Mouse (Mus musculus): Measurements from ENCODE around the gene Pde11a. TPM values are rescaled to one million over a fixed set of nuclear protein-coding genes. Genes with fewer than 3 reads are reported as not detected.
"Not testable (repeated sequence)": the region's sequence is repeated elsewhere in the genome, so short reads cannot be mapped to it uniquely, and the experiment has no call there.

Gene Pde11a
- polyA plus RNA-seq, 1 experiment from 2014 or later = 0.59 TPM

DNA sequence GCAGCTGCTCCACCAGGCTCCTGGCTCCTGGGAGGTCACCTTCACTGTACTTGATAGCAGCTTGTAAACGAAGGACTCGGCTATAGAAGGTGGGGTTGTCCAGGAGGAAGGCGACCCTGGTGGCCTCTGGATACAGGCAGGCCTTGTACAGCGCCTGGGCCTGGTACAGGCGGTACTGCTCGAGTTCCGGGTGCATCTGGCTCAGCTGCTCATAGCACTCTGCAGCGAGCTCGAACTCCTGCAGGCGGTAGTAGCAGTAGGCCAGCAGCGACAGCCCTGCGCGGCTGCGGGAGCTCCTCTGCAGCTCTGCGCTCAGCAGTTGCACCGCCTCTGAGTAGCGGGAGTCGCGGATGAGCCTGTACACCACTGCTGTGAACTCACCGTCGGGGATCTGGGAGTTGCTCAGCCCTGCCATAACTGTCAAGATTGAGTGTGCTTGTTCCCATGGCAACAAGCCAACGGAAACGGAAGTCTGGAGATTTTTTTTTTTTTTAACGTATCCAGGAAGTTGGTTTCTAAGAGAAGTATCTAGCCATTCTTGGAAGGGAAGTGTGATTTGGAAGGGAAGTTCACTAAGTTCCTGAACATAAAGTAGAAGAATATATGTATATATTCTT, 360.7 kb downstream of the Pde11a start, which contains the start of gene Ttc30a2:
Gene Ttc30a2 (minus strand): TSS at position 419 of the 617 bp plus-strand sequence.
- H3K4me2 ChIP-seq (replicated peaks) = 0 out of 2 replicates have a peak within 1 kb of the TSS, but pooled peaks have one; percentile 10
- not testable (repeated sequence) for H3K9ac ChIP-seq (replicated peaks); H3K27ac ChIP-seq (replicated peaks); ATAC-seq (replicated peaks); H3K27me3 ChIP-seq; H3K4me3 ChIP-seq; H3K4me1 ChIP-seq; H3K9me3 ChIP-seq; H3K36me3 ChIP-seq
- WGBS = 29% methylated on average over 21 of the region's 24 CpGs

DNA sequence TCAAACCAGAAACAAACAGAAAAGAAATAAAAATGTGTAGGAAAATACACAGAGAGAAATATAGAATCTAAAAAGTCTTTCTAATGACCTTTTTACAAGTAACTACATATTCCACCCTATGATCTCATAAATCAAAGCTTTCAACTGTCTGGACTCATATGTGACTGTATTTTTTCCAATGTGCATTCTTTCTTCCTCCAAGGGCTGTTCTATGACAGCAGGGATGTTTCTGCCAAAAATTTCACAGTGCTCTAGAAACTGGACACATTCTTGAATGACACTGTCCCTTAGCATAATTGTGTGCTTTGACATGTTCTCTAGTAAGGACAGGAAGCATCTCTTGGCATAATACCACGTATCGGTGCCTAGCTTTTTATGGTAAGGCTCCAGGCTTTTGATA, 362.5 kb downstream of the Pde11a start:
- not testable (repeated sequence) for H3K4me1 ChIP-seq; H3K9me3 ChIP-seq; ATAC-seq (replicated peaks); H3K36me3 ChIP-seq; H3K4me3 ChIP-seq; H3K27ac ChIP-seq (replicated peaks); H3K9ac ChIP-seq (replicated peaks); H3K4me2 ChIP-seq (replicated peaks); H3K27me3 ChIP-seq
- 95% methylated on average over 2 of the region's 2 CpGs for WGBS

DNA sequence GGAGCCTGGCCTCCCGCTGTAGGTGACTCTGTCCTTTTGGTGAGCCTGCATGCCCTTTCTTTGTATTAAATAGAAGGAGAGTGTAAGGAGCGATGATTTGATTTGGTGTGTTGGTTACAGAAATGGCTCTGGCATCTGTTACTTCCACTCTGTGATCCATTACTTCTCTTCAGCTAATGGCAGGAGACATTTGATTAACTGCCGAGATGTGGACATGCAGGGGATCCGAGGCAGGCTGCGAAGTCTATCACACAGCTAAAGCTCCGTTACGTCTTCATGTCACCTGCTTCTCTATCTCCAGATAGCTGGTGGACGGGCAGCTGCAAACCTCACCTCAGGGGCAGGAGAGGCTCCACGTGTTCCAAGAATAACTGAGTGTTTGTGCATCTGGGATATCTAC, 364.4 kb downstream of the Pde11a start:
- Histone ChIP-seq H3K4me1 (no peaks in the 10 kb centered on the region), H3K27ac (replicated peaks) (no peak overlapping the region), H3K27me3 (no peaks in the 10 kb centered on the region), H3K36me3 (no peaks in the 10 kb centered on the region), H3K4me3 (no peak overlapping the region), H3K4me2 (replicated peaks) (no peak overlapping the region), H3K9me3 (no peaks in the 10 kb centered on the region), H3K9ac (replicated peaks) (no peak overlapping the region)
- WGBS = 80% methylated on average over 9 of the region's 9 CpGs
- no peak for ATAC-seq (replicated peaks)

DNA sequence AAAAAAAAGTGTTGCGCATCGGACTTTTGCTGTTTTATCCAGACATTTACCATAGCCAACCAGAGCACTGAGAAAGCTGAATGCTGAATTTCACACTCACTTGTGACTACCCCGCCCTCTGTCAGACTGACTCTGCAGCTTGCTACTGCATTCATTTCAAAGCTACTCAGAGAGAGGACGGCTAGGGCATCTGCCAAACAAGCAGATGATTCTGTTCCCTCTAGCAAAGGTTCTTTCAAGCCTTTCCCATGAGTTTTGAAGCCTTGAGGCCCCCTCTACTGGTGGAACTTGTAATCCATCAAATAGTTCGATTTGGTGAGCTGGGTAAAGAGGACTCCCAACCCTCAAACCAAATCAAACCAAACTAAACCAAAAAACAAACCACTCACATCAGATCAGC, 373.6 kb downstream of the Pde11a start:
- peak; percentile 87 for ATAC-seq (replicated peaks)
- no peaks in the 10 kb centered on the region for H3K9me3 ChIP-seq
- H3K9ac ChIP-seq (replicated peaks) = no peak overlapping the region
- H3K4me3 ChIP-seq = peak overlapping the region; percentile 3; the same call in 1 of the 2 replicates
- 23% methylated on average over 5 of the region's 5 CpGs for WGBS
- H3K36me3 ChIP-seq = no peaks in the 10 kb centered on the region
- peak overlapping the region; percentile 58 for H3K27ac ChIP-seq (replicated peaks)
- H3K4me1 ChIP-seq = peaks cover 24% of the 10 kb centered on the region
- no peaks in the 10 kb centered on the region for H3K27me3 ChIP-seq
- peak overlapping the region; percentile 39 for H3K4me2 ChIP-seq (replicated peaks)

DNA sequence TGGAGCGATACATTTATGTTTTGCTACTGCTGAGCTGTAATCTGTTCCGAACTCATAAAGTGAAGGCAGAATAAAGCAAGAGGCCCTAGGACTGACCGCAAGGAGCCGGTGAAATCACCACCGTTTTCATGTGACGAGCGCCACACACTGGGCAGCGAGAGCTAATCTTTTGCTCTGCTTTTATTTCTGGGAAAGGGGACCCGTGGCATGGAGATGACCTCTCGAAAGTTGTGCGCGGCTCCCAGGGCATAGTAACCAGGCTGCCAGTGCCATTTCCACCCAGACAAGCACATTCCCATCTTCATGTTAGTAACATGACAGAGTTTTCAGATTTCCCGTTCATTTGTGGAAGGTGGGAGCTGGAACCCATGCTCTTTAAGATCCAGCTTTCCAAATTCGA, 374.1 kb downstream of the Pde11a start:
- no peaks in the 10 kb centered on the region for H3K9me3 ChIP-seq
- H3K27ac ChIP-seq (replicated peaks) = peak overlapping the region; percentile 58
- 14% methylated on average over 14 of the region's 14 CpGs for WGBS
- ATAC-seq (replicated peaks) = peak; percentile 23; the same call in 1 of the 2 replicates
- H3K4me3 ChIP-seq = peak overlapping the region; percentile 3; the same call in 1 of the 2 replicates
- no peak overlapping the region for H3K9ac ChIP-seq (replicated peaks)
- no peaks in the 10 kb centered on the region for H3K27me3 ChIP-seq
- peaks cover 29% of the 10 kb centered on the region for H3K4me1 ChIP-seq
- no peaks in the 10 kb centered on the region for H3K36me3 ChIP-seq
- H3K4me2 ChIP-seq (replicated peaks) = peak overlapping the region; percentile 39

DNA sequence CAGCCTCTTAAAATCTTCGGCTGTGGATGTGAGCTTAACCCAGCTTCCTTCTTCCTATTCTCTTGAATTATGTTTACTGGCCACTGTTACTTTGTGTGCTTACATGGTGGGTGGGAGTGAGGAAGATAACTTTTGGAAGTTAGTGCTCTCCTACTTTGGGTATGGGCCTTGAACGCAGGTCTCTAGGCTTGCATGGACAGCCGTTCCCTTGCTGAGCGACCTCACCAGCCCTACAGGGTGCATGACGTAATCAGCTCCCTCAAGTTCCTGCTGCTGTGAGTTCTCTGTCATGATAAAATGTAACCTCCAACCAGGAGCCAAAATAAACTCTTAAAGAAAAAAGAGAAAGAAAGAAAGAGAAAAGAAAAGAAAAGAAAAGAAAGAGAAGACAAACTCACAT, 374.5 kb downstream of the Pde11a start:
- Histone ChIP-seq H3K27ac (replicated peaks) (no peak overlapping the region), H3K9ac (replicated peaks) (no peak overlapping the region), H3K27me3 (no peaks in the 10 kb centered on the region), H3K4me1 (peaks cover 34% of the 10 kb centered on the region), H3K4me2 (replicated peaks) (peak overlapping the region; percentile 39; the same call in 1 of the 2 replicates), H3K4me3 (no peak overlapping the region), H3K36me3 (no peaks in the 10 kb centered on the region), H3K9me3 (no peaks in the 10 kb centered on the region)
- no peak for ATAC-seq (replicated peaks)
- WGBS = 71% methylated on average over 5 of the region's 5 CpGs

DNA sequence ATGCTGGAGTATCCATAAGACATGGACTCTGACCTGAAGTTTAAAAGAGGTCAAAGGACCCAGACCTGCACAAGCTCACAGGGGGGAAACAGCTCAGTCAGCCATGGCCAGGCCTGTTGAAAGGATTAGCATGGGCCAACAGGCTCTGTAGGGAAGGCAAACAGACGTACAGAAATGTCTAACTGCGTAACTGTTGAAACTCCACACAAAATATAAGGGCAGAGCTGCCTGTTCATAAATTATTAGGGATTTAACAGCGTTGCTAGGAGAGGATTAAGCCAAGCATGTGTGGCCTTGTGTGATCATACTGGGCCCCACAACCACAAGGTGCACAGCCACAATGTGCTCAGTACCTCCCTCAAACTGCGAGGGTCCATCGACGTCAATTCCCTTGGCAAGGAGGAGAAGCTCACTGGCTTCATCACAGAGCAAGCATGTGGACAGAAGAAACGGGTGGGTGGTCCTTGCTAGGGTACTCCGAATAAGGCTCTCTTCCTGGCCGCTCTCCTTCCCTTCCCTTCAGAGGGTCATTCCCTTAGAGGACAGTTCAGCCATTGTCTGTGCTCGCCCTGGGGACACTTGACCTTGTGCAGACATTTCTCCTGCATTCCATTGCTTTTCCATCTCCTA, 375.2 kb downstream of the Pde11a start:
- no peak overlapping the region for H3K9ac ChIP-seq (replicated peaks)
- 65% methylated on average over 10 of the region's 10 CpGs for WGBS
- no peak overlapping the region for H3K4me3 ChIP-seq
- no peak overlapping the region for H3K27ac ChIP-seq (replicated peaks)
- H3K27me3 ChIP-seq = no peaks in the 10 kb centered on the region
- H3K9me3 ChIP-seq = no peaks in the 10 kb centered on the region
- no peak overlapping the region for H3K4me2 ChIP-seq (replicated peaks)
- no peaks in the 10 kb centered on the region for H3K36me3 ChIP-seq
- no peak for ATAC-seq (replicated peaks)
- peaks cover 40% of the 10 kb centered on the region for H3K4me1 ChIP-seq

DNA sequence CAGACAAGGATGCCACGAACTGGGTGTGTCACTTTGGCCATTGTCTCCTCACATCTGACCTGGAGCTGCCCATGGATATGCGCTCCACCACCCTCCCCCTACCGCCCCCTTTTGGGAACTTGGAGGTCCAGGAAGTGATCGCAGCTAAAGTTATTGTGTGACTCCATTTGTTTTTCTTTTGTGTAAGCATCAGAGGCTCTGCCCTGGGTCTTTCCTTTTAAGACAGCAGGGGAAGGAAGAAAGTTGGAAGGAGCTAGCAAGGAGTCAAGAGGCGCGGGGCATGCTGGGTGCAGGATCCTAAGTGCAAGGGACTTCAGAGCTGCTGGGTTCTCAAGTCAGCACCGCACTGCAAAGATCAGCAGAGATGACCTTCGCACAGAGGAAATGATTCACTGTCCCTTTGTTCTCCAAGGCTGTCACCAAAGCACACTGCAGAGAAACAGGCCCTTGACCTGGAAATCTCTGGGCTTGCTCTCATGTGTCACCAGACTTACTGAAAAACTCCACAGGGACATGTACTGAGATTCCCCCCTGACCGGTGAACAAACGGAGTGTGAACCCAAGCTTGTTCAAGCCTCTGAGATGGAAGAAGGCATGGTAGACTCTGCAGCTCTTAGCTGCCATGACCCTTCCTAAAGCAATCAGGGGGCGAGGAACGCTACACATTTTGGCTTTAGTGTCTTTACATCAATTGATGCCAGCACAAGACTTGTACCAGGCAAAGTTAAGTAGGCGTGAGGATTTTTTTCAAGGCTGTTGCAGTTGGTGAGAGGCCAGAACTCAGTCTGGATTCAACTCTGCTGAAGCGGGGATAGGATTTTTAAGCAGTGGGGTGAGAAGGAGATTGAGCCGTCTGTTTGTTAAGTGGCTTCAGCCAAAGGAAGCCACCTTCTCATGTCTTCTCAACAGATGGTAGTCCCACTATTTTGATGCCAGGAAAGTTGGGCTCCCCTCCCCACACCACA, 377.9 kb downstream of the Pde11a start:
- WGBS = 46% methylated on average over 15 of the region's 15 CpGs
- H3K4me2 ChIP-seq (replicated peaks) = peak overlapping the region; percentile 31; the same call in 1 of the 2 replicates
- peaks cover 40% of the 10 kb centered on the region for H3K4me1 ChIP-seq
- no peak overlapping the region for H3K9ac ChIP-seq (replicated peaks)
- H3K27ac ChIP-seq (replicated peaks) = peak overlapping the region; percentile 52
- ATAC-seq (replicated peaks) = no peak
- no peak overlapping the region for H3K4me3 ChIP-seq
- H3K27me3 ChIP-seq = no peaks in the 10 kb centered on the region
- no peaks in the 10 kb centered on the region for H3K9me3 ChIP-seq
- H3K36me3 ChIP-seq = no peaks in the 10 kb centered on the region

DNA sequence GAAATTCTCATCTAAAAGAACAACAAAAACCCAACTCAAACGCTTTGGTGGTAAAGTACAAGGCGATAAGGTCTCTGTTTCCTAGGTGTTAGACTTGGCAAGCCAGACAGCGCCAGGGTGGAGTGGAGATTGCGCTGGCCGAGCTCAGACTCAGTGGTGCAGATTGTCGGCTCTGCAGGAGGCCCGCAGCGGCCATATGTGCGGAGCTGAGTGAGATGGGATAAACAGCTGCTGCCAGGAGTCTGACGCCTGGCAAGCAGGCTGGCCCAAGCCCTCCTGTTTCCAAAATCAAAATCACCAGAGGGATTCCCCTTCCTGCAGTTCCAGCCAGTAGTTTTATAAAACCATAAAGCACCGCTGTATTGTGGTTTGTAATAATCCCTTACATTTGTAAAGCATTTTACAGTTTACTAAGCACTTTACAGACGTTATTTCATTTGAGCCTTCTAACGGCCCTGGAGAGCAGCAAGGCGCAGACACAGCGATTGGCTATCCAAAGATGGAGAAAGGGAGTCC, 378.7 kb downstream of the Pde11a start:
- peak; percentile 73 for ATAC-seq (replicated peaks)
- H3K4me1 ChIP-seq = peaks cover 38% of the 10 kb centered on the region
- no peaks in the 10 kb centered on the region for H3K9me3 ChIP-seq
- no peaks in the 10 kb centered on the region for H3K36me3 ChIP-seq
- H3K27ac ChIP-seq (replicated peaks) = peak overlapping the region; percentile 52
- 8% methylated on average over 15 of the region's 15 CpGs for WGBS
- peak overlapping the region; percentile 31 for H3K4me2 ChIP-seq (replicated peaks)
- H3K4me3 ChIP-seq = no peak overlapping the region
- H3K27me3 ChIP-seq = no peaks in the 10 kb centered on the region
- H3K9ac ChIP-seq (replicated peaks) = no peak overlapping the region

DNA sequence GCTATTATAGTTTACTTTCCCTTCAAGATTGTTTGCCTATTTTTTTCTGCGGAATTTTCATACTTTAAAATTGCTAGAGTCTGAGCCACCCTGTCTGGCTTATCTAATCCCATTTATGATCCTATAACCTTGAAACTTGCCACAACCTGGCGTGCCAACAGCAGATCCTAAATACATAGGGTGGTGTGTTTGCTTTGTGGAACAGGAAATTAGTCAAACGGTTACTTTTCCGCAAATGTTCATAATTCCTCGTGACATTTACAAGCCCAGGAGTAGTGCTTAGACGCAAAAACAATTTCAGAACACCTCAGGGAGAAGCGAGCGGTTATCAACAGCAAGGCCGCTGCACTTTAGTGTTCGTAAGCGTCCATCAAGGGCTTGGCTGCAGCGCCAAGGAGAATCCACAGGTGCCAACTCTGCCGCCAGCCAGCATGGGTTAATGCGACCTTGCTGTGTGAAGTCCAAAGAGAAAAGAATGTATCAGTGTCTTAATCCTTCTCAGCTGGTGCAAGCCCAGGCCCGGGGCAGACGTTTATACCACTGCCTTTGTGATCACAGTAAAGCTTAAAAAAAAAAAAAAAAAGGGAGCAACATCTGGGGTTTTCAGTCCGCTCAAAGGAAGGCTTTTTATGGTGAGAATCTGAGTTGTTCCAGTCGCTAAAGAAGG, 379.3 kb downstream of the Pde11a start:
- whole genome bisulfite sequencing = 19% methylated on average over 18 of the region's 18 CpGs
- Histone ChIP-seq H3K9ac (replicated peaks) (no peak overlapping the region), H3K27me3 (no peaks in the 10 kb centered on the region), H3K36me3 (no peaks in the 10 kb centered on the region), H3K27ac (replicated peaks) (peak overlapping the region; percentile 52), H3K9me3 (no peaks in the 10 kb centered on the region), H3K4me1 (peaks cover 33% of the 10 kb centered on the region), H3K4me2 (replicated peaks) (peak overlapping the region; percentile 31), H3K4me3 (no peak overlapping the region)
- ATAC-seq (replicated peaks) = peak; percentile 39; the same call in 1 of the 2 replicates

DNA sequence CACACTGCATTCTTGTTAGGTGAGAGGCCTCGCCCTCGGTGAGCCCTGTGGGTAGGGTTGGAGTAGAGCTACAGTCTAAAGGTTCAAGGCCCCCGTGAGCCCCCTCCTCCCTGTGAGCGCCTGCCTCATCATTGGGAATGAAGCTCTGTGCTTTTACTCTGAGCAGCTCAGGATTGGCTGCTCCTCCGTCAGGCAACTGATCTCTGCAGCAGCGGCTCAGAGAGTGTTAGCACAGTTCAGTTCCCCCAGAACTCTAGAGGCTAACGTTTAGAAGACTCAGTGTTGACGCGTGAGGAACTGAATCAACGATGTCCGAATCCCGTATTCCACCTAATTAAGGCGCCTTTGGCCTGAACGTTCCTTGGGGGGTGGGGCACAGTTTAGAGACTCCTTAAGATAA, 382.9 kb downstream of the Pde11a start:
- no peaks in the 10 kb centered on the region for H3K36me3 ChIP-seq
- no peak for ATAC-seq (replicated peaks)
- H3K27me3 ChIP-seq = no peaks in the 10 kb centered on the region
- no peak overlapping the region for H3K27ac ChIP-seq (replicated peaks)
- H3K4me3 ChIP-seq = no peak overlapping the region
- no peak overlapping the region for H3K4me2 ChIP-seq (replicated peaks)
- no peak overlapping the region for H3K9ac ChIP-seq (replicated peaks)
- H3K4me1 ChIP-seq = peaks cover 22% of the 10 kb centered on the region
- H3K9me3 ChIP-seq = no peaks in the 10 kb centered on the region
- 49% methylated on average over 14 of the region's 14 CpGs for WGBS
